Mouse (Mus musculus) erythroblast, embryonic 14.5 days (primary cell): ENCODE measurements around the gene Lsm2.

Experiments used
- GATA1 ChIP-seq: IDR thresholded peaks from 2 replicates; pipeline ENCODE4 v1.6.1; 2012; ENCODE audit warnings: low read length, inconsistent platforms, mixed read lengths
- TAL1 ChIP-seq: IDR thresholded peaks from 3 replicates; pipeline ENCODE4 v1.6.1; 2012; ENCODE audit warnings: low read length, inconsistent platforms, mixed read lengths

GRCm38 (mm10) chr17:35012430-35012829, 30.8 kb downstream of the Lsm2 start:
- TF ChIP-seq GATA1 (no peak), TAL1 (no peak)
